Mouse (Mus musculus): Measurements from ENCODE around the gene Smg1. TPM values are rescaled to one million over a fixed set of nuclear protein-coding genes. Genes with fewer than 3 reads are reported as not detected.
A peak's percentile ranks its signal among the peaks of the same experiment; 100 is the strongest.

Smg1 gene
- polyA plus RNA-seq, 1 experiment, result 31.7 TPM

- TF ChIP-seq GATA1 (IDR thresholded peaks at IDR 0.05; ENCODE audit: low read length), result no peak
Measured at GRCm38 (mm10) chr7:118125736-118126135, 117.7 kb downstream of the Smg1 start.

GRCm38 (mm10) chr7:118123512-118124411, 119.7 kb downstream of the Smg1 start:
- TF ChIP-seq GATA1 (IDR thresholded peaks at IDR 0.05; ENCODE audit: low read length), result no peak

- no peak for TF ChIP-seq GATA1 (IDR thresholded peaks at IDR 0.05; ENCODE audit: low read length)
Measured at GRCm38 (mm10) chr7:118122235-118122634, 121.2 kb downstream of the Smg1 start.

- no peak for TF ChIP-seq GATA1 (IDR thresholded peaks at IDR 0.05; ENCODE audit: low read length)
Measured at GRCm38 (mm10) chr7:118120654-118121053, 122.8 kb downstream of the Smg1 start.

- TF ChIP-seq GATA1 (IDR thresholded peaks at IDR 0.05; ENCODE audit: low read length), result no peak
Measured at GRCm38 (mm10) chr7:118119946-118120345, 123.5 kb downstream of the Smg1 start.

- TF ChIP-seq GATA1 (IDR thresholded peaks at IDR 0.05; ENCODE audit: low read length), result no peak
Measured at GRCm38 (mm10) chr7:118119142-118119541, 124.3 kb downstream of the Smg1 start.

GRCm38 (mm10) chr7:118118426-118118825, 125.0 kb downstream of the Smg1 start:
- peak; percentile 66 for TF ChIP-seq GATA1 (IDR thresholded peaks at IDR 0.05; ENCODE audit: low read length)

GRCm38 (mm10) chr7:118117539-118118210, 125.8 kb downstream of the Smg1 start:
- no peak for TF ChIP-seq GATA1 (IDR thresholded peaks at IDR 0.05; ENCODE audit: low read length)

- no peak for TF ChIP-seq GATA1 (IDR thresholded peaks at IDR 0.05; ENCODE audit: low read length)
Measured at GRCm38 (mm10) chr7:118116787-118117538, 126.5 kb downstream of the Smg1 start.

GRCm38 (mm10) chr7:118115877-118116568, 127.4 kb downstream of the Smg1 start, which contains the start of gene Rps15a:
Gene Rps15a (minus strand): TSS chr7:118116188.
- TF ChIP-seq GATA1 (IDR thresholded peaks at IDR 0.05; ENCODE audit: low read length), result no peak

- TF ChIP-seq GATA1 (IDR thresholded peaks at IDR 0.05; ENCODE audit: low read length), result no peak
Measured at GRCm38 (mm10) chr7:118115533-118115876, 128.0 kb downstream of the Smg1 start.

GRCm38 (mm10) chr7:118113541-118114297, 129.8 kb downstream of the Smg1 start:
- no peak for TF ChIP-seq GATA1 (IDR thresholded peaks at IDR 0.05; ENCODE audit: low read length)

- no peak for TF ChIP-seq GATA1 (IDR thresholded peaks at IDR 0.05; ENCODE audit: low read length)
Measured at GRCm38 (mm10) chr7:118111128-118111527, 132.3 kb downstream of the Smg1 start.

- TF ChIP-seq GATA1 (IDR thresholded peaks at IDR 0.05; ENCODE audit: low read length), result no peak
Measured at GRCm38 (mm10) chr7:118107671-118108070, 135.8 kb downstream of the Smg1 start.

All from G1E-ER4 (cell line).